Mouse (Mus musculus): Measurements from ENCODE around the gene Ccdc96. TPM values are rescaled to one million over a fixed set of nuclear protein-coding genes. Genes with fewer than 3 reads are reported as not detected.

The Ccdc96 gene
- polyA plus RNA-seq, 1 experiment: 1.5 TPM

GRCm38 (mm10) chr5:36523219-36523703 lies 38.9 kb downstream of the Ccdc96 start:
- no peak for DNase-seq (ENCODE audit: extremely low spot score in 1 of 2, low spot score in 1 of 2)

- no peak for DNase-seq (ENCODE audit: extremely low spot score in 1 of 2, low spot score in 1 of 2)
Observed at GRCm38 (mm10) chr5:36525216-36525615, 40.8 kb downstream of the Ccdc96 start.

- no peak for DNase-seq (ENCODE audit: extremely low spot score in 1 of 2, low spot score in 1 of 2)
Observed at GRCm38 (mm10) chr5:36526274-36526673, 41.9 kb downstream of the Ccdc96 start.

DNA sequence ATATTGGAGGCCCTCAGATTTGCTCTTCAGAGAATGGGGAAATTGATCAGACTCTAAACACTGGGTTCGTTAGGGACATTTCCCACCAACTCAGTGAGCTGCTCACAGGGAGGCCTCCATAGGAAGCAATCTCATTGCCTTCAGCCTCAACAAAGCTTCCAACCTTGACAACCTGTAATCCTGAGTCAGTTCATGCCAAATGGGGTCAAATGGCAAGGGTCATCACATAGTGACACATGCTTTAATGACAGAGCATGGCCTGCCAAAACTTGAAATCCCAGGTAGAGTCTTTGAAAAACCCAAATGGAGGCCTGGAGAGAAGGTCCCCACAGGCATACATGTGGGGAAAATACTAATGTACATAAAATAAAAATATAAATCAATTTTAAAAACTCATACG lies 42.5 kb downstream of the Ccdc96 start:
- no peak for DNase-seq (ENCODE audit: extremely low spot score in 1 of 2, low spot score in 1 of 2)

DNA sequence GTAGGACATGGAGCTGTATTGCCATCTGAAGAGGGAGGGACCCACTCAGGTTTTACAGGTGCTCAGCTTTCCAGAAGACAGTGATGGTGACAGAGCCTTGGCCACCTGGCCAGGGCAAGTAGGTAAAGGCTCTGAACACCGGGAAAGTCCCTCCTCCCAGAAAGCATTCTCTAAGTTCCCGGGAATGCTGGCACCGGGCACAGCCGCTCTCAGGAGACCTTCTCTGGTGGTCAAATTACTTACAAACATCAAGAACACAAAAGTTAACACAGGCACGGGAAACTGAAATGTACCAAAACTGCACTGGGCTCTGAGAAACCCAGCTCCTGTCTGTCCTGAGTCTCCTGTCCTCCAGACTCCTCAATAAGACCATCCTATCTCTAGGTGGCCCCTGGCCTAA lies 45.3 kb downstream of the Ccdc96 start:
- no peak for DNase-seq (ENCODE audit: extremely low spot score in 1 of 2, low spot score in 1 of 2)

DNA sequence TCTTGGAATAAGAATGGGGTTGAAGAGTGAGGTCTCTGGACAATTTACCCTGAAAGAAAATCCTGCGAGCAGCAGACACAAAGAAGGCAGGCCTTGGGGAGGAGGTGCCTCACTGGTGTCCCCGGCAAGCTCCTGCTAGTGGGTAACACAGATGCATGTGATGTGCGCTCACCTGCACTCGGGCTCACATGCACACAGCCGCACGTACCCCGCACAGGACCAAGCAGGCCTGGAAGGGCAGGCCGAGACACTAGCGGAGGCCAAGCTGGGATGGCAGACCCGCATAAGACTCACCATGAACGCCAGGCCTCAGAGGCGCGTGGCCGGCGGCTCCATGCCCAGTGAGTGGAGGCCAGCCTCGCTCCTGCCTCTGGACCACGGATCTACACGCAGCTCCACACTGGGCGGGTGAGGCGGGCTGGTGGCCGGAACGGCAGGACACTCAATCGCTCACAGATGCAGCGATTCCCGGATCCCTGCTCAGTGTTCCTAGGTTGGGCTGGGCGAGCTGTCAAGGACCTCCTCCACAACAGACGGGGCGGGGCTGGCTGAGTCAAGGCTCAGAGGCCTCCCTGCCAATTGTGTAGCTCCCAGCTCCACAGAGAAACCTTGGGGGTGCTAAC lies 45.9 kb downstream of the Ccdc96 start:
- DNase-seq (ENCODE audit: extremely low spot score in 1 of 2, low spot score in 1 of 2): peak; percentile 91 to 97

GRCm38 (mm10) chr5:36534455-36535030 lies 50.2 kb downstream of the Ccdc96 start:
- no peak for DNase-seq (ENCODE audit: extremely low spot score in 1 of 2, low spot score in 1 of 2)

DNA sequence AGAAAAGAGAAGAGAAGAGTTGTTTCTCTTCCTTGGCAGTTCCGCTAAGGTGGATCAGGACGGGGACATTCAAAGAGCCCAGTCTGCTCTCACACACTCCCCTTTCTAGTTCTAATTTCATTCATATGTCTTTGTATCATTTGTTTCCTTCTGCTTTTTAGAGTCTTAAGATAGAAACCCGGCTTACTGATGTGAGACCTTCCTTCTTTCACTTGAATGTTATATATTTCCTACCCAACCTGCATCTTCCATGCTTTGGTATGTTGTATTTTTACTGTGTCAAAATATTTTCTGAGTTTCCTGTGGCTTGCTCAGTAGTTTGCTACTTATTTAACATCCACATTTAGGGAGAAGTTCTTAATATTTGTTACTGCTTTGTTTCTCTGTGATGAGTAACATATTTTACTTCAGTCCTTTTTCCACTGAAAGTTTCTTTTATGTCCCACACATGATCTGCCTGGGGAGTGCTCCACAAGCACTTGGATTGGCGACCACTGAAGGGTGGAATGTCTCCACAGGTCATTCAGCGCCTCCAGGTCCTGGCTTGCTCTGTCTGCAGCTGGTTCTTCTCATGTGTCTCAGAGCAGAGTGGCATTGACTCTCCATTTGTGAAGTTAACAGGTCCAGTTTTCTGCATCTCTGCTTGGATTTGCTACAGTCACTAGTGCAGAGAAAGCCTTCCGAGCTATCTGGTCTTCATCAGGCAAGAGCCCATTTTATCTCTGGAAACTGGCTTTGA lies 51.2 kb downstream of the Ccdc96 start:
- no peak for DNase-seq (ENCODE audit: extremely low spot score in 1 of 2, low spot score in 1 of 2)

DNA sequence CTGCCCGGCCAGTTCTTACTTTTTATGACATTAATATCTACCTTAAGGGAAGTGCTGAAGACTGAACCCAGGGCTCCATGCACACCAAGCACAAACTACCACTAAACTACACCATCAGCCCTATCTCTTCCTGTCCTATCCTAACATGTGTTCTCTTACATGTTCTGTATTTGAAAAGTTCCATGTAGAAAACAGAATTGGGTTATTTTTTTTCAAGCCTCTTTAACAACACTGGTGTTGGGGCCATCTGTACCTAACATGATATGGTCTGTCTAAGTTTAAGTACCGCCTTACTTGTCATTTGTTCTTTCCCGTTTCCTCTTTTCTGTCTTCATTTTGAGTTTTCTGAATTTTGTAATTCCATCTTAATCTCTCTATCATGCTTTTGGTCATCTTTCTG lies 52.0 kb downstream of the Ccdc96 start:
- no peak for DNase-seq (ENCODE audit: extremely low spot score in 1 of 2, low spot score in 1 of 2)

Other genes starting within 250 kb of the Ccdc96 start
- gene Sorcs2, start 86.4 kb upstream of the Ccdc96 start, polyA plus RNA-seq (2012; rRNA removed): 24.1 and 30.7 TPM in 2 replicates
- 20.5 and 21.3 TPM in 2 replicates for gene Grpel1, start 19.6 kb upstream of the Ccdc96 start, polyA plus RNA-seq (2012; rRNA removed)
- 17.4 and 18.1 TPM in 2 replicates for gene Tada2b, start 303 bp upstream of the Ccdc96 start, polyA plus RNA-seq (2012; rRNA removed)
- 58.8 and 59.8 TPM in 2 replicates for gene Tbc1d14, start 108.7 kb downstream of the Ccdc96 start, polyA plus RNA-seq (2012; rRNA removed)
- 55.2 and 57.8 TPM in 2 replicates for gene D5Ertd579e, start 211.4 kb downstream of the Ccdc96 start, polyA plus RNA-seq (2012; rRNA removed)

Data from frontal cortex, adult 2 months (tissue).